Mouse (Mus musculus) embryonic facial prominence, embryonic 14.5 days (tissue): ENCODE results near the gene 2510039O18Rik. TPM values are rescaled to one million over a fixed set of nuclear protein-coding genes. Genes with fewer than 3 reads are reported as not detected.

Experiments
- ATAC-seq: fragments of 200-750 bp; cut with Nextera tagmentation; 2 replicates; pipeline ENCODE4 v1.8.0; 2017; ENCODE audit warnings: low read depth, moderate number of reproducible peaks, moderate TSS enrichment
- DNase-seq: peaks from one replicate; pipeline ENCODE4 v3.0.0-alpha.2; 2015; ENCODE audit warnings: low spot score
- H3K27ac ChIP-seq: fragments of 300-500 bp; sonication (generic); replicated peaks from 2 replicates; pipeline ENCODE4 v1.5.1; 2014; ENCODE audit warnings: low read depth, mild to moderate bottlenecking, low read length, moderate library complexity
- H3K27me3 ChIP-seq: fragments of 300-500 bp; sonication (generic); replicated peaks from 2 replicates; pipeline ENCODE4 v1.6.1; 2014; ENCODE audit warnings: low read length; ENCODE audit not compliant: control insufficient read depth, insufficient read depth
- H3K36me3 ChIP-seq: fragments of 300-500 bp; sonication (generic); 2 replicates; pipeline ENCODE4 v1.6.1; 2014; ENCODE audit warnings: low read length, mixed read lengths; ENCODE audit not compliant: control insufficient read depth, insufficient read depth
- H3K4me1 ChIP-seq: fragments of 300-500 bp; sonication (generic); 2 replicates; pipeline ENCODE4 v1.6.1; 2014; ENCODE audit warnings: antibody characterized with exemption, low read length; ENCODE audit not compliant: control insufficient read depth, insufficient read depth
- H3K4me2 ChIP-seq: fragments of 300-500 bp; sonication (generic); 2 replicates; pipeline ENCODE4 v1.6.1; 2014; ENCODE audit warnings: low read depth, mild to moderate bottlenecking, low read length, moderate library complexity, mixed read lengths
- H3K4me3 ChIP-seq: fragments of 300-500 bp; sonication (generic); 2 replicates; pipeline ENCODE4 v1.5.1; 2014; ENCODE audit warnings: low read depth, mild to moderate bottlenecking, low read length
- H3K9ac ChIP-seq: fragments of 300-500 bp; sonication (generic); 2 replicates; pipeline ENCODE4 v1.6.1; 2014; ENCODE audit warnings: low read depth, mild to moderate bottlenecking, low read length, moderate library complexity, mixed read lengths
- H3K9me3 ChIP-seq: fragments of 300-500 bp; sonication (generic); 2 replicates; pipeline ENCODE4 v1.6.1; 2016; ENCODE audit warnings: low read length; ENCODE audit not compliant: control insufficient read depth
- WGBS: fragments of 180-500 bp; shearing (Covaris S2); extraction: QIAGEN DNeasy Blood & Tissue Kit; methylation state at CpG from one replicate; pipeline ENCODE4 v1.1.7; 2014; 5-methylcytosine and 5-hydroxymethylcytosine counted together
- polyA plus RNA-seq: library from polyadenylated mRNA; unstranded; fragments of >200 nt; fragmentation: Nextera tagmentation; extraction: Ambion mirVana; gene quantifications from 2 replicates; pipeline ENCODE4 v1.2.1, GENCODE M21; 2014

2510039O18Rik gene
- 23.0 and 23.4 TPM in 2 replicates for polyA plus RNA-seq

GRCm38 (mm10) chr4:147940576-147941044 is at the start of gene 2510039O18Rik:
2510039O18Rik (plus strand) TSS chr4:147940895.
- ATAC-seq: peak; percentile 61
- H3K9ac ChIP-seq: peak within 1 kb of the TSS; percentile 77
- peak; percentile 97 for DNase-seq
- H3K36me3 ChIP-seq: peaks cover 26% of the 10 kb centered on the region
- peak within 1 kb of the TSS; percentile 91 for H3K4me3 ChIP-seq
- H3K27me3 ChIP-seq: no peaks in the 10 kb centered on the region
- no peaks in the 10 kb centered on the region for H3K9me3 ChIP-seq
- WGBS: 2% methylated on average over 19 of the region's 35 CpGs
- H3K27ac ChIP-seq: peak within 1 kb of the TSS; percentile 91
- H3K4me1 ChIP-seq: peaks cover 56% of the 10 kb centered on the region
- peak within 1 kb of the TSS; percentile 98 for H3K4me2 ChIP-seq

- Histone ChIP-seq H3K9ac (no peak overlapping the region), H3K4me1 (no peaks in the 10 kb centered on the region), H3K4me2 (no peak overlapping the region), H3K27me3 (no peaks in the 10 kb centered on the region), H3K9me3 (no peaks in the 10 kb centered on the region), H3K36me3 (peaks cover 95% of the 10 kb centered on the region), H3K4me3 (no peak overlapping the region), H3K27ac (no peak overlapping the region)
- 94% methylated on average over 4 of the region's 4 CpGs for WGBS
- no peak for DNase-seq
- ATAC-seq: no peak
Measured at GRCm38 (mm10) chr4:147895815-147896330, 44.8 kb upstream of the 2510039O18Rik start.

- ATAC-seq (no peak), DNase-seq (no peak)
- no peaks in the 10 kb centered on the region for H3K27me3 ChIP-seq
- H3K9ac ChIP-seq: no peak overlapping the region
- 43% methylated on average over 1 of the region's 1 CpGs for WGBS
- no peak overlapping the region for H3K4me3 ChIP-seq
- H3K9me3 ChIP-seq: no peaks in the 10 kb centered on the region
- no peak overlapping the region for H3K4me2 ChIP-seq
- no peak overlapping the region for H3K27ac ChIP-seq
- H3K36me3 ChIP-seq: peaks cover 92% of the 10 kb centered on the region
- no peaks in the 10 kb centered on the region for H3K4me1 ChIP-seq
Measured at GRCm38 (mm10) chr4:147896411-147896810, 44.3 kb upstream of the 2510039O18Rik start.

- DNase-seq: no peak
- H3K27me3 ChIP-seq: no peaks in the 10 kb centered on the region
- ATAC-seq: no peak
- H3K36me3 ChIP-seq: peaks cover 91% of the 10 kb centered on the region
- 93% methylated on average over 3 of the region's 3 CpGs for WGBS
- no peak overlapping the region for H3K9ac ChIP-seq
- H3K4me1 ChIP-seq: no peaks in the 10 kb centered on the region
- H3K4me2 ChIP-seq: no peak overlapping the region
- H3K9me3 ChIP-seq: no peaks in the 10 kb centered on the region
- H3K4me3 ChIP-seq: no peak overlapping the region
- no peak overlapping the region for H3K27ac ChIP-seq
Measured at GRCm38 (mm10) chr4:147897348-147897747, 43.3 kb upstream of the 2510039O18Rik start.

- Histone ChIP-seq H3K36me3 (peaks cover 68% of the 10 kb centered on the region), H3K9ac (no peak overlapping the region), H3K4me3 (no peak overlapping the region), H3K4me2 (no peak overlapping the region), H3K4me1 (peaks cover 11% of the 10 kb centered on the region), H3K27me3 (no peaks in the 10 kb centered on the region), H3K9me3 (no peaks in the 10 kb centered on the region), H3K27ac (no peak overlapping the region)
- 87% methylated on average over 6 of the region's 7 CpGs for WGBS
- ATAC-seq: no peak
- no peak for DNase-seq
Measured at GRCm38 (mm10) chr4:147900452-147900851, 40.2 kb upstream of the 2510039O18Rik start.

GRCm38 (mm10) chr4:147902906-147903500 is 37.7 kb upstream of the 2510039O18Rik start:
- Histone ChIP-seq H3K9me3 (no peaks in the 10 kb centered on the region), H3K27me3 (no peaks in the 10 kb centered on the region), H3K36me3 (peaks cover 42% of the 10 kb centered on the region), H3K27ac (no peak overlapping the region), H3K9ac (no peak overlapping the region), H3K4me1 (peaks cover 11% of the 10 kb centered on the region), H3K4me2 (no peak overlapping the region), H3K4me3 (0 out of 2 replicates have a peak overlapping the region, but pooled peaks have one; percentile 81)
- DNase-seq (no peak), ATAC-seq (no peak)
- WGBS: 90% methylated on average over 12 of the region's 12 CpGs

GRCm38 (mm10) chr4:147903601-147904000 is 37.1 kb upstream of the 2510039O18Rik start:
- Histone ChIP-seq H3K9me3 (no peaks in the 10 kb centered on the region), H3K9ac (peak overlapping the region; percentile 91), H3K27ac (no peak overlapping the region), H3K4me3 (peak overlapping the region; percentile 81), H3K27me3 (no peaks in the 10 kb centered on the region), H3K4me2 (peak overlapping the region; percentile 71), H3K36me3 (peaks cover 36% of the 10 kb centered on the region), H3K4me1 (peaks cover 11% of the 10 kb centered on the region)
- DNase-seq (no peak), ATAC-seq (no peak)
- 83% methylated on average over 3 of the region's 3 CpGs for WGBS

- Histone ChIP-seq H3K4me1 (peaks cover 11% of the 10 kb centered on the region), H3K9ac (peak within 1 kb of the TSS; percentile 91), H3K4me2 (peak within 1 kb of the TSS; percentile 71), H3K36me3 (peaks cover 27% of the 10 kb centered on the region), H3K27me3 (no peaks in the 10 kb centered on the region), H3K4me3 (peak within 1 kb of the TSS; percentile 81), H3K27ac (peak within 1 kb of the TSS; percentile 85), H3K9me3 (no peaks in the 10 kb centered on the region)
- DNase-seq (peak; percentile 95), ATAC-seq (peak; percentile 93)
- WGBS: 0% methylated on average over 34 of the region's 59 CpGs
Measured at GRCm38 (mm10) chr4:147904313-147905089, 36.2 kb upstream of the 2510039O18Rik start, which contains the start of gene Mfn2. Mfn2 (minus strand) TSS chr4:147904704.
